Mouse (Mus musculus) small intestine, adult 2 months (tissue): Measurements from ENCODE around the gene Rab3il1.

Experiments used
- CTCF ChIP-seq: fragments of 200-500 bp; IDR thresholded peaks from 2 replicates; pipeline ENCODE4 v1.5.1; 2012; ENCODE audit warnings: low read depth, mild to moderate bottlenecking, control low read depth, inconsistent platforms, low read length, moderate library complexity, mixed read lengths; ENCODE audit not compliant: insufficient replicate concordance, insufficient read length; ENCODE audit errors: extremely low read depth
- POLR2A ChIP-seq: fragments of 200-500 bp; IDR thresholded peaks from 2 replicates; pipeline ENCODE4 v1.6.1; 2012; ENCODE audit warnings: low read depth, mild to moderate bottlenecking, control low read depth, inconsistent platforms, low read length, moderate library complexity

DNA sequence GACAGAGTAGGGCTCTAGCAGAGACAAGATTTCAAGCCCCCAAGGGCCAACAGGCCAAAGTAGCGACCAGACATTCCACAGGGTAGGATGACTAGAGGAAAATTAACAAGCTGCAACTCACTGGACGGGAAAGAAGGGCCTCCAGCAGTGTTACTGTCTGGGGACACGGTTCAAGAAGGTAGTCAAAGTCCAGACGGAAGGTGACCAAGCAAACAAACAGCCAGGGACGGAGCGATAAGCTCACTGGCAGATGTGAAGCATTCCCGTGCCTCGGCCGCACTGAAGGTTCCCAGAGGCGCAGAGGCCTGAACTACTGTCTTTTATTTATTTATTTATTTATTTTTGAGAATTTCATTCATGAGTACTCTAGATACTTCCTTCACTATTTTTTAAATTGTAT is 24.4 kb upstream of the Rab3il1 start:
- no peak for TF ChIP-seq CTCF
- no peak; the same call in 1 of the 2 replicates for TF ChIP-seq POLR2A
